ENCODE assay signal across 8 mouse cellular contexts in genomic region chr4:155992906-155993547, GRCm38 (mm10). TPM values are rescaled to one million over a fixed set of nuclear protein-coding genes. Genes with fewer than 3 reads are reported as not detected.
A peak's percentile ranks its signal among the peaks of the same experiment; 100 is the strongest.
DNase-seq lines count a peak whose midpoint lies in the region; ATAC-seq and TF ChIP-seq lines count a peak whose summit lies in the region.

No protein-coding gene starts in this region.

- TF ChIP-seq CTCF in gastrocnemius, adult 2 months (IDR thresholded peaks at IDR 0.05): no peak
- no peak for TF ChIP-seq CTCF in left cerebral cortex, adult 2 months (IDR thresholded peaks at IDR 0.05)

- H3K27ac ChIP-seq in gastrocnemius, adult 2 months: peak overlapping the region; percentile 100
- H3K27ac ChIP-seq in left cerebral cortex, adult 2 months: peak overlapping the region; percentile 98

- peak; percentile 70 for ATAC-seq in common myeloid progenitor, adult 5-6 weeks (replicated peaks; ENCODE audit: low read depth, poor library complexity, severe bottlenecking)
- ATAC-seq in megakaryocyte, adult 5-6 weeks (ENCODE audit: poor library complexity, severe bottlenecking): peak; percentile 71

- peak overlapping the region; percentile 85 for H3K4me3 ChIP-seq in gastrocnemius, adult 2 months
- H3K4me3 ChIP-seq in left cerebral cortex, adult 2 months: peak overlapping the region; percentile 99

- peak; percentile 97 to 100 for DNase-seq in adrenal gland, adult (ENCODE audit: inconsistent age in 2 of 2, low spot score in 1 of 2)
- DNase-seq in gastrocnemius, adult 2 months: peak; percentile 96
- DNase-seq in hindlimb bud, embryonic 11.5 days (ENCODE audit: extremely low spot score, low read depth, low spot score): peak; percentile 72
- DNase-seq in left cerebral cortex, adult 2 months (ENCODE audit: extremely low spot score in 1 of 2, low spot score in 2 of 2): peak in 1 of 2 experiments; percentile 93
- DNase-seq in right cerebral cortex, postnatal 25 days: peak; percentile 94
- peak; percentile 93 to 97 for DNase-seq in urinary bladder, postnatal 4 days (ENCODE audit: low spot score in 2 of 2)

- intact Hi-C loops in gastrocnemius, adult 2 months (cut with DNase I): loop anchor here (1.0 to 5.0 kb wide), 3 partner anchors 31 to 114 kb away; partner anchors contain the start of genes 9430015G10Rik and Ube2j2
- intact Hi-C loops in left cerebral cortex, adult 2 months (cut with DNase I): loop anchor here (1.0 to 5.0 kb wide), 2 partner anchors 101 to 116 kb away; partner anchors contain the start of genes 9430015G10Rik, Acap3 and Pusl1

RNA-seq across cellular contexts. Expression of gene Sdf4, which starts 0.4 kb away (rescaled TPM):
- total RNA-seq in common myeloid progenitor, adult 5-6 weeks (2017): 125 and 157 TPM in 2 replicates
- total RNA-seq in gastrocnemius, adult 2 months (2021): 10 to 100 TPM; 75.7 to 81.5 TPM
- 100 to 1,000 TPM; 187 to 193 TPM for total RNA-seq in left cerebral cortex, adult 2 months (2021)
- 43.6 and 57.5 TPM in 2 replicates for total RNA-seq in megakaryocyte, adult 5-6 weeks (2015)
- 216 and 221 TPM in 2 replicates for total RNA-seq in megakaryocyte, adult 5-6 weeks (2017)

RNA-seq across cellular contexts. Expression of gene B3galt6, which starts 0.6 kb away (rescaled TPM):
- 7.5 and 9.0 TPM in 2 replicates for total RNA-seq in common myeloid progenitor, adult 5-6 weeks (2017)
- total RNA-seq in gastrocnemius, adult 2 months (2021): 1 to 10 TPM in 1 of 2 experiments, under 1 TPM in 1; 0.92 to 2.0 TPM
- total RNA-seq in left cerebral cortex, adult 2 months (2021): 10 to 100 TPM in 1 of 2 experiments, 1 to 10 TPM in 1; 9.1 to 10.8 TPM
- 3.5 and 3.6 TPM in 2 replicates for total RNA-seq in megakaryocyte, adult 5-6 weeks (2015)
- 3.5 and 4.0 TPM in 2 replicates for total RNA-seq in megakaryocyte, adult 5-6 weeks (2017)

RNA-seq across cellular contexts. Expression of gene Tnfrsf4, which starts 20.6 kb away (rescaled TPM):
- not detected in 2 replicates for total RNA-seq in common myeloid progenitor, adult 5-6 weeks (2017)
- 1 to 10 TPM in 1 of 2 experiments, under 1 TPM in 1; 0.75 to 2.1 TPM for total RNA-seq in gastrocnemius, adult 2 months (2021)
- total RNA-seq in left cerebral cortex, adult 2 months (2021): 1 to 10 TPM; 1.7 to 2.4 TPM
- 1.5 and 2.1 TPM in 2 replicates for total RNA-seq in megakaryocyte, adult 5-6 weeks (2015)
- 1.2 and 2.8 TPM in 2 replicates for total RNA-seq in megakaryocyte, adult 5-6 weeks (2017)

RNA-seq across cellular contexts. Expression of gene C1qtnf12, which starts 30.9 kb away (rescaled TPM):
- 70.8 and 78.2 TPM in 2 replicates for total RNA-seq in common myeloid progenitor, adult 5-6 weeks (2017)
- total RNA-seq in gastrocnemius, adult 2 months (2021): 10 to 100 TPM; 15.1 to 18.5 TPM
- total RNA-seq in left cerebral cortex, adult 2 months (2021): 10 to 100 TPM; 18.9 to 19.7 TPM
- 30.3 and 40.1 TPM in 2 replicates for total RNA-seq in megakaryocyte, adult 5-6 weeks (2015)
- 9.4 and 14.6 TPM in 2 replicates for total RNA-seq in megakaryocyte, adult 5-6 weeks (2017)

RNA-seq across cellular contexts. Expression of gene Tnfrsf18, which starts 32.9 kb away (rescaled TPM):
- 6.1 and 9.8 TPM in 2 replicates for total RNA-seq in common myeloid progenitor, adult 5-6 weeks (2017)
- not detected for total RNA-seq in gastrocnemius, adult 2 months (2021)
- not detected for total RNA-seq in left cerebral cortex, adult 2 months (2021)
- 2.7 and 10.3 TPM in 2 replicates for total RNA-seq in megakaryocyte, adult 5-6 weeks (2015)
- 6.0 and 7.2 TPM in 2 replicates for total RNA-seq in megakaryocyte, adult 5-6 weeks (2017)
